Mouse (Mus musculus): ENCODE data around the gene Aar2.
"Not testable (repeated sequence)": the region's sequence is repeated elsewhere in the genome, so short reads cannot be mapped to it uniquely, and the experiment has no call there.

The Aar2 gene

DNA sequence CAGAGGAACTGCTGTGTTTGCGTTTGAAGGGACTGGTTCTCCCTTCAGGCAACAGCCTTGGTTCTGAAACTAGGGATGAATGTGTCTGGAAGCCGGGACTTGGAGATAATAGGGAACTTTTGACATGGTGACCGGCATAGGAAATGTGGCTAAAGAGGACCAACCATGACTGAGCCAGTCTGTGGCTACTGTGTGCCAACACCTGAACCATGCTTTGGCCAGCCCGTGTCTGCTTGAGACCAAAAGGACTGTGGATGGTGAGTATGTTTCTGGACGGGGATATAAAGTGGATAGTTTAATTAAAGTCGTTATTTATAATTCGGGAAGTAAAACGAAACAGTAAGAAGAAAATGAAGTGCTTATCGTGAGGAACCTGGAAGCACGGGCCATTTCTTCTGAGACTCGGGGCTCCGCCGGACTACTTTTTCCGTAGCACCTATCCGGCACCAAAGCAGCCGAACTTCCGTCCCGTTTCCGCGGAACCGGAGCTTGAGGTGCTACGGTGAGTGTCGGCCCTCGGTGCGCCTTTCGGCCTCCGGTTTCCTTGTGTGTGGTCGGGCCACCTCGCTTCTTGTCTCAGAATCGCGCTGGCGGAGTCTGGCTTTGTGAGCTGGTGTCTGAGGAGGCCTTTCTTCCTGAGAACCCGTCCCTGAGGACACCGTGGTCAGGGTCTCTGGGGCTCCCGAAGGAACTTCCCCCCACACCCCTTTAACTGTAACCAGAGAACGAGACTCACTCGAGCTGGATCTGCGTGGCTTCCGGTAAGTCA is at the start of gene Aar2:
Gene Aar2 (plus strand): TSS at position 462 of the 769 bp plus-strand sequence.
- DNase-seq (ENCODE audit: low read depth, low spot score): peak; percentile 90

DNA sequence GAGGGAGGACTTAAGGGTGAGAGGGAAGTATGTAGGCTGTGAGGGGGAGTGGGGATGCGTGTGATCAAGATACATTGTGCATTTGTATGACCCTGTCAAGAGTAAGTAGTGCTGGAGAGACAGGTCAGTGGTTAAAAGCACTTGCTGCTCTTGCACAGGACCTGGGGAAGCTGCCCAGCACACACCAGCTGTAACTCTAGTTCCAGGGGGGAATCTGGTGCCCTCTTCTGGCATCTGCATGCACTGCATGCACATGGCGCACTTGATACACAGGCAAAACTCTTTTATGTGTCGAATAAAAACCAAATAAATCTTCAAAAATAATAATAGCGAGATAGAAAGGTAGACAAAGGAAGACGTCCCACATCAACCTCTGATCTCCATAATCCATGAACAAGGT is 49.5 kb upstream of the Aar2 start:
- DNase-seq (ENCODE audit: low read depth, low spot score): peak; percentile 19

DNA sequence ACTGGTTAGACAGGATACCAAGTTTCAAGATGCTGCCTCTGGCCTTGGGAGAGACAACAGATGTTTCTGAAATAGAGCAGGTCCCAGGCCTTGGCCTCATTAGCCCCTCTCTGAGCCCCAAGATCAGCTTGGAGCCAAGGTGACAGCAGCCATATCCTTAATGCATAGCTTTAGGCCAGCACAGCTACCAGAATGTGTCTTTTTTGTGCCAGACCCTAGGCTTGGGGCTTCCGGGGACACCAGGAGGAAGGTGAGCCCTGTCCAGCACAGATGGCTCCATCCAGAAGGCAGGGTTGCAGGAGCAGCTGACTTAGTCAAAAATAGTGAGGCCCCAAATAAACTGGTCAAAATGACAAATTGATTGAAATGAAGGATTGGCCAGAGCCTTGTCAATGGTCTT is 46.4 kb upstream of the Aar2 start:
- no peak for DNase-seq (ENCODE audit: low read depth, low spot score)

DNA sequence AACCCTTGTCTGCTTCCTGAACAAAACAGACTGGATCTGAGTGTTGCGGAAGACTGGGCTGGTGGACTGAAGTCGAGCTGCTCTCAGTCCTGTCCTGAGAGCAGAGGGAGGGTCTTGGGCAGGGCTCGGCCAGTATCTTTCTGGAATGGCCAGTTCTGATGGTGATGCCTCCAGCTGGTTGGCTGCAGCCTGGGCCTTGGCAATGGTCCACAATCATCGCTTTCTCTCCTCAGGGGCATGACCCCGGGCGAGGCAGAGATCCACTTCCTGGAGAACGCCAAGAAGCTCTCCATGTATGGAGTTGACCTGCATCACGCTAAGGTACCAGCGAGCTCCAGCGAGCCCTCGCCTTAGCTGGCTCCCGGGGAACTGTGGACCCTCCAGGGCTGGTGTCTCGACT is 41.9 kb upstream of the Aar2 start:
- DNase-seq (ENCODE audit: low read depth, low spot score): no peak

DNA sequence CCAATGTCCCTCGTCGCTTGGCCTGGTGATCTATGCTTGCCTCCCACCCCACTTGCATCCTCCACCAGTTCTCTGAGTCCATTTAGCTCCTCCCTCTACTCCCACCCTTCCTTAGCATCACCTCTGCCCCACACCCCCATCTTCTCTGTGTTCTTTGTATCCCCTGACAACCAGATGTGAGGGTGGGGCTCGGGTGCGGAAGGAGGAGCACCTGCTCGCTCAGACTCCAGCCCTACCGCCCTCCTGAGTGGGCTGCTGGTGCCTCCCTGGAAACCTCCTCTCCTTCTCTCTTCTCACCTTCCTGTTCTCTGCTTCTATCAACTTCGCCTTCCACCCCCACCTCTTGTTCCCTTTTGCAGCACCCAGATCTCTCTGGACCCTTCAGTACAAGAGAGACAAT is 35.4 kb upstream of the Aar2 start:
- no peak for DNase-seq (ENCODE audit: low read depth, low spot score)

DNA sequence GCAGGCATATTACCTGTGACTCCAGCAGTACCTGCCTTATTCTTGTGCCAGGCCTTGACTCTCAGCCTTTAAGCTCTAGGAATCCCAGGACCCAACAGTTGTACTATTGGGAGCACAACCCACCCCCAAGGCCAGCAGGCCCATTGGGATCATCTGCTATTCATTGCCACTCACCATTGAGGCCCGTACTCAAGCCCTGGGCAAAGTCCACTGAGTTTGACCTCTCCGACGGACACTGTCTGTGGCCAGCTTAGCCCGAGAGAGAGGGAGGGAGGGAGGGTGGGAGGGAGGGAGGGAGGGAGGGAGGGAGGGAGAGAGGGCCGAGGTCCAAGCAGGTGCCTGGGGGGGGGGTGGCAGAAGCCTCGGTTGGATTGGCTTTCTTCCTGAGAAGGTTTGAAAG is 34.8 kb upstream of the Aar2 start:
- no peak for DNase-seq (ENCODE audit: low read depth, low spot score)

DNA sequence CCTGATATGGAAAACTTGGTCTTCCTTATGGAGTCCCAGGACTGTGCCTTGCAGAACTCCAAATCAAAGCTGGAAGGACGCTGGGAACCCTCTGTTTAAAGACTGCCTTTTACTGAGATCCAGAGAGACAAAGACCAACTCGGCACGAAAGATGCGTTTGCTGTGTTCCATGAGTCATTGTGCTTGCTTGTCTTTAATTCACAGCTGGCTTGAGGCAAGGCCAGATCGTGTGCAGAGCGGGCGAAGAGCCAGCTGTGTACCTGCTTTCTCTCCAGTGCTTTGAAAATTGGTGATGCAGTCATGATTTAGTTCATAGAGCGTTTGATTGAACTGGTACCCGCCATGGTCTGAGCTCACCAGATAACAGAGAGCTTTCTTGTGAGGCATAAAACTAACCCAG is 32.3 kb upstream of the Aar2 start:
- no peak for DNase-seq (ENCODE audit: low read depth, low spot score)

DNA sequence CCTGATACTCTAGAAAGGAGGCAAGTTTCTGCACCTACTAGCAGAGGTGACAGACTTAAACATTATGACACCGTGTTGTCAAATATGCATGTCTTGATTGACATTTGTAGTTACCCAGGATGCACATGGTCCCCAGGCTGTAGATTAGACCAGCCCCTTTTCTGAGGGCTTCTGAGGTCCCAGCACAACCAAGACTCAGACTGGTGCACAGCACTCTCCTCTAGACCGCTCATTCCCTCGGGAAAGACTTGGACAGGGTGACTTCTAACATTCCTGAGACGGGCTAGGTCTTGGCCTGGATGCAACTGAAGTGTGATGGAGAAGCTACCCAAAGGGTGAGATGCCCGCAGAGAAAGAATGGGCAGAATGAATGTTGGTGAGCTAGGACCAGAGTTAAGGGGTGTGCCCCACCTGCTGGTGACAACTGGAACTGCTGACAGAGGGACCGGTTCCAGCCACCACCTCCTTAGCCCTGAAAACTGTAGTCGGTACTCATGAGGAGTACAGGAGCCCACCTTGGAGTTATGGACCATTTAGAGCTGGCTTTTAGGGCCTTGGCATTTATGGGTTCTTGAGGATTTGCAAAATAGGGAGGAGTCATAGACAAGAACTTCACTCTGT is 31.7 kb upstream of the Aar2 start:
- DNase-seq (ENCODE audit: low read depth, low spot score): peak; percentile 35

DNA sequence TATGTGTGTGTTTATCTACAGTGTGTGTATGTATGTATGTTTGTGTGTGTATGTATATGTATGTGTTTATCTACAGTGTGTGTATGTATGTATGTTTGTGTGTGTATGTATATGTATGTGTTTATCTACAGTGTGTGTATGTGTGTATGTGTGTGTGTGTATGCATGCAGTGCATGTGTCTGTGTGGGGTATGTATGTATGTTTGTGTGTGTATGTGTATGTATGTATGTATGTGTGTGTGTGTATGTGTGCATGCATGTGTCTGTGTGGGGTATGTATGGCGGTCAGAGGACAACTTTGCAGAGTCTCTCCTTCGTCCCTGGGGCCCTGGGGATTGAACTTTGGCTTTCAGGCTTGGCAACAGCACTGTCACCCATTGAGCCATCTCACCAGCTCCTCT is 30.7 kb upstream of the Aar2 start:
- DNase-seq (ENCODE audit: low read depth, low spot score): not testable (repeated sequence)

DNA sequence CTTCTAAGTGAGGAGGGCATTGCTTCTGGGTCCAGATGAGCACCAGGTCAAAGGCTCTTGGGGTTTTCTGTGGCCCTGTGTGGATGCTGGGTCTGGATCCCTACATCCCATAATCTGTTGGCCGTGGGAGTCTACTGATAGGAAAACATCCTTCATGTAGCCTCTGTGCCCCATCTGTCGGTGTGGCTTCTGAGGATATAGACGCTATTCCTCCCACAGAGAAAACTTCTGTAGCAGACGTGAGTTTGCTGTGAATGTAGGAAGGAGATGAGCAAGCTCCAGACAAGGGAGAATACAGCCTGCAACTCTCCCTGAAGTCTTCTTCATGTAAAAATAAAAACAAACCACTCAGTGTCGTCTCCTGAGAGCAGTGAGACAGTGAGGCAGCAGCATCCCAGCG is 29.1 kb upstream of the Aar2 start:
- DNase-seq (ENCODE audit: low read depth, low spot score): no peak

DNA sequence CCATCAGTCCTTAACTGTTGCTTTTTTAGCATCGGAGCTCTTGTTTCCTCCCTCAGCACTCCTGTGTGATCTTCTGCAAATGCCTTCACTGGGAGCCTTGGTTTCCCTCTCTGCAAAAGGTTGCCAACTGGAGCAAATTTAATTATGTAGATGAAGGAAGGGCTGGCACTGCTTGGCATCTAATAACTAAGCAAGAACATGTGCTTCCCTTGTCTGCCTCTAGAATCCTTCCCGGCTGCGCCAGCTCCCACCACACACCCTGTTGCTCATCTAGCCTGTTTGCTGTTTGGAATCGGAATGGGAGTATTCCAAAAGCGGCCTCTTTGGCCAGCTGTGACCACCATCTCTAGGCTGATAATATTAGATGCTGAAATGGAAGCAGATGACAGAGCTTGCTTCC is 27.8 kb upstream of the Aar2 start:
- no peak for DNase-seq (ENCODE audit: low read depth, low spot score)

DNA sequence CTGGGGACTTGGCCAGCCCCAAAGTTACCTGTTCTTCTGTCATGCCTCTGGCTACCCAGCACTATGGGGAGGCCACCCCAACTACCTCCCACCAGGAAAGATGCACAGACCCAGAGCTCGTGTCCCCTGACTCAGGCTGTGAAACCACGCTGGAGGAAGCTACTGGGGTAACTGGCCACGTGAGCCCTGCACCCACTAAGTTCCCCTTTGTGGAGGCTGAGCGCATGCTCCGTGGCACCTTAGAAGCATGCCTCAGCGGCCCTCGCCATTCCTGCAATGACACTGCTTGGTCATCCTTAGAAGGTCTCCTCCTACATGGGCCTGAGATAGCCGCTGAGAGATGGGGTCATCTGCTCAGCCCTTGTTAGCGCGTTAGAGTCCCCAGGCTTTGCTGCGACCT is 24.4 kb upstream of the Aar2 start:
- DNase-seq (ENCODE audit: low read depth, low spot score): no peak

DNA sequence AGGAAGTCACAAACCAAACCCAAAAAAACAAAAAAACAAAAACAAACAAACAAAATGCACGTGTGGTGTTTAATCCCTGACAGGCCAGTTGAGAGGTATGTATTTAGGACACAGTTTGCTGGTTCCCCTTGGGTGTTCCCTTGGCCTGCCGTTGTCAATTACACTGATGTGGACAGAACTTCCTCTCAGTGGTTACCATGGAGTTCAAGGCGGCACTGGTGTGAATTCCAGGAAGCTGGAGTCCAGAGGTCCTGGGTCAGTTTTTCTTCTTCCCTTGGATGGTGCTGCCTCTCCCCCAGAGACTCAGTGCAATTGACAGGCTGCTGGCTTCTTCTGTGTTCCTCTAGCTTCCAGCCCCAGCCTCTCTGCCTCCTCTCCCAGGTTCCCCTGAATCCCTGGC is 23.3 kb upstream of the Aar2 start:
- DNase-seq (ENCODE audit: low read depth, low spot score): no peak

DNA sequence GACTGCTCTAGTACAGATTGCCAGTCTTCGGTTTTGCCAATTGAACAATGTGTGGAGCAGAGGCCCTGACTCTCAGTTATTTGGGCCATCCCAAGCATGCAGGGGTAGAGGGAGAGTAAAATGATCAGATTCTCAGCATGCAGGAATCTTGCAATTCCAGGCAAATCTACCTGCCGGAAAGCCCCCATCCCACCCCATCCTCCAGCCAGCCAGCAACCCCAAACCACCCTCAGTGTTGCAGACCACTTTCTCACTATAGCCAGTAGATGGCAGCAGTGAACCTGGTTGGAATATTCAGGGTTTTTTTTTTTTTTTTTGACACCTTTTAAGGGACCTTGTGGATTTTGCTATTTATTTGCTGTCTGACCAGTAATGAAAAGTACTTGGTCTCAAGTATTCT is 17.7 kb upstream of the Aar2 start:
- peak; percentile 45 for DNase-seq (ENCODE audit: low read depth, low spot score)

DNA sequence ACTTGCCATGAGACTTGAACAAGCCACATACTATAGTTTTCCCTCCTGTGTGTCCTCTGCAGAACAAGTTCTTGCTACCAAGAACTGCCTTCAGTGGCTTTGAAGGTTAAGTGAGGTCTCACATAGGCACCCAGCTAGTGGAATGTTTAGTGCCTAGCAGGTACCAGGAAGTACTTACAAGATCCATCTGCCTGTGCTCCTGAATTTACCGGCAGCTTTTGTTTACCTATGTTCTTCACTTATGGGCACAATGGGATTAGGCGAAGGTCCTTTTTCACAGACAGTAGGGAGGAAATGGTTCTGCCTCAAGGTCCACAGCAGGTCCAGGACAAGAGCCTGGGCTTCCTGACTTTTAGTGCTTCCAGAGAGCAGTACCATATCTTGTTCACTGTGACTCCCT is 14.2 kb upstream of the Aar2 start:
- DNase-seq (ENCODE audit: low read depth, low spot score): no peak

DNA sequence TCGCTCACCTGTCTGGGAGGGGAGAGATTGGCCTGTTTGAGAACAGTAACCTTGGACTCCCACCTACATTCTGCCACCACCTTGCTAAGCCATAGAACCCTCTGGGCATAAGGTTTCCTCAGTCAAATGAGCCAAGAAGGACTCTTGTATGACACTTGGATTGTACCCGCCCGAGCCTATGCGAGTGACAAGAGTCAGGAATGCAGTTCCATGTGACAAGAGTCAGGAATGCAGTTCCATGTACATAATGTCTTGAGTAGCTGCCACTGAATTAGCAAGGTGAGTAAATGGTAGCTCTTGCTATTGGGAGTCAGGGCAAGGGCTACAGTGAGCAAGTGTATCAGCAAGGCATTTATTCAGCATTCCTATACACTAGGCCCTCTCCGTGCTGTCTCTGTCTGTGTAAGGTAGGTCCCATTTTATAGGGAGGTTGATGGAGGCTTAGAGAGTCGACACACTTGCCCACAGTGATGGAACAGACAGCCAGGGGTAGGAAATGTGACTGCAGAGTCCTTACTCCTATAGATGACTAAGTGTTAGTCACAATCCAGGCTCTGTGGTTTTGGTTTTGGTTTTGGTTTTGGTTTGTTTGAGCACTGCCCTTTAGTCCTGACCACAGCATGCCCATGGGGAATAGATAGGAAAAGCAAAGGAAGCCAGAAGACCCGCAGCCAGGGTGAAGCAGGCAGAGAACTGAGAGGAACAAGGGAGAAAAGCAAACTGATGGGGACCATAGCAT is 8.4 kb upstream of the Aar2 start:
- DNase-seq (ENCODE audit: low read depth, low spot score): no peak

DNA sequence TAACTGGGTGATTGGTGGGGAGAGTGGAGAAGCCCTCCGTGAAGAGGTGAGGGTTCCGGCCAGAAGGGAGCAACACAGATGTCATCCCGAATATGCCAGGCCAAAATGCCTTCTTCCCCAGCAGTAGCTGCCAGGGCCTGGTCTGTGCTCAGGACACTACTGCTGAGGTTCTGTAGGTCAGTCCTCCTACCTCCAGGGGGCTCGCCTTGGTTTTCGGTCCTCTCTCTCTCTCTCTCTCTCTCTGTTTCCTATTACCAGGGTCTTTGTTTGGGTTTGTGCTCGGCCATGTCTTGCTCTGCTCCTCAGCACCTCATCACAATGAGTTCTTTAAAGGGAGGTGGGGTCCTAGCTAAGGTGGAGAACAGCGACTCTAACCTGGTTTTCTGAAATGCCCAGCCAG is 6.4 kb upstream of the Aar2 start:
- DNase-seq (ENCODE audit: low read depth, low spot score): no peak

DNA sequence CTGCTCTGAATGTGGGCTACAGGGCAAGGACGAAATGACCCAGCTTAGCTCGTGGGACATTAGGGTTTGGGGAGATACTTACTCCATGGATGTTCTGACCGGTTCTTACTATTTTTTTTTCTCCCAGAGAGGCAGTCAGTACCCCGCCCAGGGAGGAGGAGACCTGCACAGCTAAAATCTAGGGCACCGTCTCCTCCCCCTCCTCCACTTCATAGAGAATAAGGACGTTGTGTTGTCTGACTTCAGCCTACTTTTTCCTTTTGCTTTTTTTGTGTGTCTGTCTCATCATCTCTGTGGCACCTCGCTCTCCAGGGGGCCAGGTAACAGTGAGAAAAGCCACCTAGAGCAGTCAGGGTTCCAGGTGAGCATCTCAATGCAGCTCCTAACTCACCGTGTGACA is 5.0 kb upstream of the Aar2 start:
- no peak for DNase-seq (ENCODE audit: low read depth, low spot score)

DNA sequence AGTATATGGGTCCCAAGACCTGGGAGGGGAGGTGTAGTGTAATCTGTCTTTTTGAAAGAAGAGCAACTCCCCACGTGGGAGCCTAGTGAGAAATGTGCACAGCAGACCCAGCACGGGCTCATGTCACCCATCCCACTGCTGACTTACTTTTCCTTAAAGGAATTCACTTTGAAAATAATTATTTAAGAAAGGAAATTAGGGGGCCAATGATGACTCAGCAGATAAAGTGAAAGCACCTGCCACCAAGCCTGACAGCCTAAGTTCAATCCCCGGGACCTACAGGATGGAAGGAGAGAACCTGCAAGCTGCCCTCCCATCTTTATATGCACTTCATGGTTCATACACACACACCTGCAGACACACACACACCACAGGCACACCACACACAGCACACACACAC is 3.6 kb upstream of the Aar2 start:
- no peak for DNase-seq (ENCODE audit: low read depth, low spot score)

DNA sequence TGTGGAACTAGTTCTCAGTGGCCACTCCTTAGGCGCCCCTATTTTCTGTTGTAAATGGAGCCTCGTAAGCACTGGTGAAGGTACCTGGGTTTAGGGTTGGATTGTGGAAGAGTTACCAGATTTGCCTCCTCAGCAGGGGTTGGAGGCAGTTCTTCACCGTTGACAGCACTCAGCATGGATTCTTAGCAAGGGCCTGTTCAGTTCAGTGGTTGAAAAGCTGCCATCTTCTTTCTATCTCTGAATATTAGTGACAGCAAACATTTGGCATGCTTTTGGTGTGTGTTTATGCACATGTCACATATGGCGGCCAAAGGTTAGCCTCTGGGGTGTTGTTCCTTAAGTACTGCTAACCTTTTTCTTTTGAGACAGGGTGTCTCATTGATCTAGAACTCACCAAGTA is 5.0 kb downstream of the Aar2 start:
- no peak for DNase-seq (ENCODE audit: low read depth, low spot score)

DNA sequence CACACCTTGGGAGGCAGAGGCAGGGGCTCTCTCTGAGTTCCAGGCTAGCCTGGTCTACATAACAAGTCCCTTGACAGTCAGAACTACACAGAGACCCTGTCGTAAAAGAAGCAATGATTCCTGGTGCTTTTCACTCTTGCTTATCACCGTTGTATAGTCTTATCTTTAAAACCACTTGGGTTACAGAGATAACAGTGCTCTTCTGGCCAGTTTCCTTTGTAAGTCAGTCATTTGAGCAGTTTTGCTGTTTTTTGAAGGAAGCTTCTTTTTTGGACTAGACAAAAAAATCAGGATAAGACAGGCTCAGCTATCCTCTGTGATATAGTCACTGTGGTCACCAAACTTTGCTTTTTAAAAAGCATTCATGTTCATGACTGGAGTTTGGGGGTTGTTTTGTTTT is 14.4 kb downstream of the Aar2 start:
- DNase-seq (ENCODE audit: low read depth, low spot score): no peak

DNA sequence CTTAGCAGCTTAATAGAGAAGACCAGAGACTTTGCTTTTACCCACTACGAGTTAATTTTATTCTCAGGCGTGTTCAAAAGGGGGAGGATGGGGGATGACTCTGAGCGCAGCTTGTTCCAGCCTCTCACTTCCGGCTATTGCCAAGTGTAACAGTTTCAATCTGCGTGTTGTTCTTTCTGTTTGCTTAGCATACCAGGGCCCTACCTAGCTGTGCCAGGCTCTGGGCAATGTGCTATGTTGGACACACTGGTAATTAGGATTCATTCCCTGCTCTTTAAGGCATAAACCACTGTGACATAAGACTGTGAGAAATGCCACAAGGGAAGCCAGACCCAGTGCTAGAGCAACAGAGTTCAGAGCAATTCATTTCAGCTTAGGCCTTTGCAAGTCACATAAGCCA is 16.2 kb downstream of the Aar2 start:
- DNase-seq (ENCODE audit: low read depth, low spot score): no peak

DNA sequence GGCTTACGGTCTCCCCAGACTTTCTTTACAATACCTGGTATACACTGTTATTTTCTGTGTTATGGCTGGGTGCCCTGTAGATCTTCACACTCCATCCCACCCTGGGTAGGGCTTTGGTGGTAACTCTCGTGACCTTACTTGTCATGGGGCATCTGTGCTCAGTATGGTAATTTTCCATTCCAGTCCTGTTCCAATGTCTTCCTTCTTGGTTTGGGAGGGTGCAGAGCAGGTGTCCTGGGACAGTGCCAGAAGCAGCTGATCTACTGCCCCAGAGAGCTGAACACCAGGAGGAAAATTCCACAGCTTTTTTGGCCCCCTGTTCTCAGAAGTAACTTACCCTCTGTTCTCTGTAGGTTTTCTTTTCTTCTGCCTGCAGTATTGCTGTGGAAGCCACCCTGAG is 19.1 kb downstream of the Aar2 start:
- no peak for DNase-seq (ENCODE audit: low read depth, low spot score)
